11 mouse cellular contexts compared by ENCODE assay signal in the genomic region with DNA sequence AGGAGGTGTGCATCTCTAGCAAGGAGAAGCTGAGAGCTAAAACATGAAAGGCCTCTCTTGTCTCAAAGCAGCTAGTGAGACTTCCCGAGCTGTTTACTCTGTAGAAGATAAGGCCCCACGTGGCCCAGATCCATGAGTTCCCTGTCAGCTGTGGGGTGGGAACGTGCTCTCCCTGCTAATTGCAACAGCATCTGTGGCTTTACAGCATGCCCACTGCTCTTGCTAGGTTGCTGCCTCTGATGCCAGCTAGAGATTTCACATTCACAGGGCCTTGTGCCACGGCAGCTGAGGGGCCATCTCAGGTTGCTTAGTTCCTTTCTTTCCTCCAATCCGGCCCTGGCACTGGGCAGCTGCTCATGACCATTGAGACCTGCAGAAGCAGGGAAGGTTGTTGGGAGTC.
DNase-seq lines count a peak whose midpoint lies in the region; ATAC-seq lines count a peak whose summit lies in the region.
"Had no signal": no experiment of that assay in that cellular context is flagged by ENCODE, and none has a peak within 500 bp of the region (broad histone marks: within the 10 kb centered on the region; RNA-seq: fewer than 3 reads in every experiment).

No protein-coding gene starts in this region.

- H3K27ac ChIP-seq in hindbrain, embryonic 13.5 days: peak overlapping the region; percentile 83
- H3K27ac ChIP-seq in hindbrain, embryonic 10.5 days: no peak overlapping the region
- H3K27ac ChIP-seq: kidney, embryonic 15.5 days had no signal

- H3K9ac ChIP-seq in hindbrain, embryonic 13.5 days: peak overlapping the region; percentile 43; the same call in 1 of the 2 replicates
- H3K9ac ChIP-seq: kidney, embryonic 15.5 days had no signal

- no peaks in the 10 kb centered on the region for H3K36me3 ChIP-seq in hindbrain, embryonic 13.5 days
- H3K36me3 ChIP-seq in hindbrain, embryonic 10.5 days: no peaks in the 10 kb centered on the region
- H3K36me3 ChIP-seq: kidney, embryonic 15.5 days had no signal

- no peak overlapping the region for H3K4me3 ChIP-seq in hindbrain, embryonic 13.5 days
- no peak overlapping the region for H3K4me3 ChIP-seq in hindbrain, embryonic 10.5 days
- H3K4me3 ChIP-seq: kidney, embryonic 15.5 days had no signal

- H3K4me2 ChIP-seq in hindbrain, embryonic 13.5 days: no peak overlapping the region
- H3K4me2 ChIP-seq: kidney, embryonic 15.5 days had no signal

- peak; percentile 71 for ATAC-seq in hindbrain, embryonic 13.5 days (ENCODE audit: low FRiP score)
- no peak for ATAC-seq in activated CD4-positive, CD25-positive, alpha-beta regulatory T cell, adult 4 months

- peaks cover 50% of the 10 kb centered on the region for H3K4me1 ChIP-seq in hindbrain, embryonic 13.5 days (replicated peaks)
- H3K4me1 ChIP-seq in hindbrain, embryonic 10.5 days (replicated peaks): peaks cover 22% of the 10 kb centered on the region

- H3K27me3 ChIP-seq in hindbrain, embryonic 13.5 days: no peaks in the 10 kb centered on the region
- H3K27me3 ChIP-seq in hindbrain, embryonic 10.5 days (ENCODE audit: insufficient read depth, poor library complexity, severe bottlenecking): no peaks in the 10 kb centered on the region; the same call in 1 of the 2 replicates
- H3K27me3 ChIP-seq: CH12.LX; kidney, embryonic 15.5 days had no signal

- no peak for DNase-seq in hindbrain, embryonic 10.5 days (ENCODE audit: low spot score)
- peak; percentile 49 to 53 for DNase-seq in frontal cortex, adult 2 months (ENCODE audit: extremely low spot score in 1 of 2, low spot score in 1 of 2)
- DNase-seq in layer of hippocampus, postnatal 25 days (ENCODE audit: extremely low spot score in 1 of 2, low spot score in 1 of 2): peak; percentile 36 to 49
- DNase-seq in retina, postnatal 1 day: peak; percentile 73
- no peak for DNase-seq in adrenal gland, postnatal 10 days
- DNase-seq in kidney, adult 11 months: no peak
- DNase-seq: adrenal gland, adult 8-10 months had no signal

- H3K9me3 ChIP-seq in hindbrain, embryonic 13.5 days: no peaks in the 10 kb centered on the region
- H3K9me3 ChIP-seq in hindbrain, embryonic 10.5 days: no peaks in the 10 kb centered on the region
- H3K9me3 ChIP-seq: kidney, embryonic 15.5 days had no signal

- 37% methylated on average over 5 of the region's 5 CpGs for WGBS in hindbrain, embryonic 13.5 days
- WGBS in hindbrain, embryonic 10.5 days: 69% methylated on average over 5 of the region's 5 CpGs

Comparison
In these comparisons a context has a peak if more than half of its experiments do, and no peak if none do; other contexts are left out.
1. DNase-seq: peak in frontal cortex, adult 2 months (2 of 2), layer of hippocampus, postnatal 25 days (2 of 2) and retina, postnatal 1 day (single experiment); none in hindbrain, embryonic 10.5 days (single experiment), adrenal gland, postnatal 10 days (single experiment) and kidney, adult 11 months (single experiment).